Mouse (Mus musculus) liver, embryonic 14.5 days (tissue): ENCODE measurements at regions not wholly inside any gene's neighbourhood (a gene's known extent, or its start where the extent isn't known, plus 50 kb on each side); places are given as distances from the start of the nearest gene placed in this dataset.

Experiments used
- ATAC-seq: fragments of 200-750 bp; cut with Nextera tagmentation; 2 replicates; pipeline ENCODE4 v1.8.0; 2017; ENCODE audit warnings: moderate number of reproducible peaks, mild to moderate bottlenecking, moderate library complexity; ENCODE audit not compliant: insufficient read depth
- DNase-seq, 3 experiments: peaks; one replicate each; pipeline ENCODE4 v3.0.0-alpha.2; 2012 to 2013; ENCODE audit warnings: low read depth in 3 of 3, low spot score in 3 of 3
- H3K27ac ChIP-seq: fragments of 300-500 bp; sonication (generic); 2 replicates; pipeline ENCODE4 v1.5.1; 2014; ENCODE audit warnings: moderate library complexity, mild to moderate bottlenecking, control low read depth, inconsistent platforms
- H3K27me3 ChIP-seq: fragments of 300-500 bp; sonication (generic); 2 replicates; pipeline ENCODE4 v1.6.1; 2014; ENCODE audit warnings: mild to moderate bottlenecking, low read length, moderate library complexity; ENCODE audit not compliant: control insufficient read depth, insufficient read depth
- H3K36me3 ChIP-seq: fragments of 300-500 bp; sonication (generic); replicated peaks from 2 replicates; pipeline ENCODE4 v1.6.1; 2014; ENCODE audit warnings: low read depth; ENCODE audit not compliant: control insufficient read depth, insufficient read depth
- H3K4me1 ChIP-seq, 2 experiments: fragments of 200-500 bp in 1 of 2; fragments of 300-500 bp in 1 of 2; sonication (generic) in 1 of 2; replicated peaks; 2 replicates each; pipeline ENCODE4 v1.6.1; 2012 to 2014; ENCODE audit warnings: antibody characterized with exemption in 1 of 2, inconsistent platforms in 1 of 2, low read length in 1 of 2; ENCODE audit not compliant: control insufficient read depth in 2 of 2, insufficient read depth in 2 of 2
- H3K4me2 ChIP-seq: fragments of 300-500 bp; sonication (generic); 2 replicates; pipeline ENCODE4 v1.6.1; 2014; ENCODE audit warnings: low read depth, mild to moderate bottlenecking, control low read depth, moderate library complexity
- H3K4me3 ChIP-seq, 2 experiments: fragments of 200-500 bp in 1 of 2; fragments of 300-500 bp in 1 of 2; sonication (generic) in 1 of 2; 2 replicates each; pipeline ENCODE4 v1.5.1; 2012 to 2014; ENCODE audit warnings: low read depth in 2 of 2, low read length in 2 of 2, mild to moderate bottlenecking in 2 of 2, control low read depth in 1 of 2, inconsistent platforms in 1 of 2, moderate library complexity in 1 of 2; ENCODE audit not compliant: insufficient read depth in 1 of 2
- H3K9ac ChIP-seq: fragments of 300-500 bp; sonication (generic); replicated peaks from 2 replicates; pipeline ENCODE4 v1.6.1; 2014; ENCODE audit warnings: mild to moderate bottlenecking, control low read depth, moderate library complexity
- H3K9me3 ChIP-seq: fragments of 300-500 bp; sonication (generic); 2 replicates; pipeline ENCODE4 v1.6.1; 2016; ENCODE audit warnings: low read length, mixed read lengths; ENCODE audit not compliant: control insufficient read depth
- CTCF ChIP-seq: IDR thresholded peaks from 2 replicates; pipeline ENCODE4 v1.5.1; 2016; ENCODE audit warnings: antibody characterized with exemption, low read depth, control low read depth
- EP300 ChIP-seq: IDR thresholded peaks from 2 replicates; pipeline ENCODE4 v1.6.1; 2016; ENCODE audit warnings: antibody characterized with exemption, low read depth
- WGBS: fragments of 180-500 bp; shearing (Covaris S2); extraction: QIAGEN DNeasy Blood & Tissue Kit; methylation state at CpG from one replicate; pipeline ENCODE4 v1.1.7; 2014; ENCODE audit not compliant: insufficient replicate concordance; 5-methylcytosine and 5-hydroxymethylcytosine counted together

- no peak for ATAC-seq
- Histone ChIP-seq H3K27me3 (no peaks in the 10 kb centered on the region), H3K27ac (no peak overlapping the region), H3K4me3 (no peak overlapping the region), H3K9me3 (no peaks in the 10 kb centered on the region), H3K36me3 (no peaks in the 10 kb centered on the region), H3K9ac (no peak overlapping the region), H3K4me2 (no peak overlapping the region), H3K4me1 (no peaks in the 10 kb centered on the region)
- 54% methylated on average over 6 of the region's 6 CpGs for WGBS
- TF ChIP-seq EP300 (no peak), CTCF (no peak)
- DNase-seq: no peak
These were observed 633.8 kb upstream of the Cdh5 start for GRCm38 (mm10) chr8:103467536-103468160.

GRCm38 (mm10) chr8:103469049-103469448 is 632.4 kb upstream of the Cdh5 start:
- H3K36me3 ChIP-seq: no peaks in the 10 kb centered on the region
- H3K4me1 ChIP-seq: no peaks in the 10 kb centered on the region
- no peaks in the 10 kb centered on the region for H3K27me3 ChIP-seq
- H3K4me3 ChIP-seq: no peak overlapping the region
- H3K27ac ChIP-seq: no peak overlapping the region
- no peak overlapping the region for H3K9ac ChIP-seq
- 62% methylated on average over 1 of the region's 1 CpGs for WGBS
- no peak for DNase-seq
- TF ChIP-seq CTCF: no peak
- no peak for TF ChIP-seq EP300
- H3K9me3 ChIP-seq: no peaks in the 10 kb centered on the region
- no peak overlapping the region for H3K4me2 ChIP-seq
- ATAC-seq: no peak

GRCm38 (mm10) chr8:103470316-103470715 is 631.1 kb upstream of the Cdh5 start:
- no peak overlapping the region for H3K4me3 ChIP-seq
- H3K4me1 ChIP-seq: no peaks in the 10 kb centered on the region
- H3K4me2 ChIP-seq: no peak overlapping the region
- no peaks in the 10 kb centered on the region for H3K36me3 ChIP-seq
- H3K9me3 ChIP-seq: no peaks in the 10 kb centered on the region
- TF ChIP-seq CTCF: no peak
- no peak for TF ChIP-seq EP300
- H3K9ac ChIP-seq: no peak overlapping the region
- no peaks in the 10 kb centered on the region for H3K27me3 ChIP-seq
- DNase-seq: no peak
- WGBS: 44% methylated on average over 4 of the region's 4 CpGs
- no peak overlapping the region for H3K27ac ChIP-seq
- no peak for ATAC-seq

- H3K9ac ChIP-seq: no peak overlapping the region
- TF ChIP-seq EP300 (no peak), CTCF (no peak)
- no peak overlapping the region for H3K27ac ChIP-seq
- no peak overlapping the region for H3K4me3 ChIP-seq
- 65% methylated on average over 12 of the region's 12 CpGs for WGBS
- H3K9me3 ChIP-seq: no peaks in the 10 kb centered on the region
- DNase-seq (no peak), ATAC-seq (no peak)
- H3K27me3 ChIP-seq: no peaks in the 10 kb centered on the region
- H3K4me2 ChIP-seq: no peak overlapping the region
- H3K36me3 ChIP-seq: no peaks in the 10 kb centered on the region
- H3K4me1 ChIP-seq: no peaks in the 10 kb centered on the region
These were observed 625.3 kb upstream of the Cdh5 start for GRCm38 (mm10) chr8:103475816-103476797.

GRCm38 (mm10) chr8:103482033-103482720 is 619.2 kb upstream of the Cdh5 start:
- H3K27me3 ChIP-seq: no peaks in the 10 kb centered on the region
- 46% methylated on average over 6 of the region's 6 CpGs for WGBS
- no peak overlapping the region for H3K9ac ChIP-seq

More at GRCm38 (mm10) chr8:103482033-103482720, 619.2 kb upstream of the Cdh5 start:
- no peak for DNase-seq
- Histone ChIP-seq H3K9me3 (no peaks in the 10 kb centered on the region), H3K27ac (no peak overlapping the region), H3K4me3 (no peak overlapping the region), H3K4me1 (no peaks in the 10 kb centered on the region), H3K4me2 (no peak overlapping the region), H3K36me3 (no peaks in the 10 kb centered on the region)
- TF ChIP-seq EP300 (no peak), CTCF (no peak)
- ATAC-seq: no peak
